Mouse (Mus musculus) CH12.LX (cell line): ENCODE measurements at regions not wholly inside any gene's neighbourhood (a gene's known extent, or its start where the extent isn't known, plus 50 kb on each side); places are given as distances from the start of the nearest gene placed in this dataset.

Source experiments
- DNase-seq: peaks from one replicate; pipeline ENCODE4 v3.0.0-alpha.2; 2013; ENCODE audit errors: extremely low read depth
- H3K27ac ChIP-seq: 2 replicates; pipeline ENCODE4 v1.5.1; 2012; ENCODE audit warnings: low read depth, mild to moderate bottlenecking, control low read depth, moderate library complexity; ENCODE audit not compliant: insufficient read depth
- H3K27me3 ChIP-seq: replicated peaks from 2 replicates; pipeline ENCODE3; 2012; ENCODE audit warnings: inconsistent platforms
- H3K36me3 ChIP-seq, 2 experiments: replicated peaks in 1 of 2; 2 replicates each; pipeline versions ENCODE3 to v1.6.1; 2012; ENCODE audit warnings: inconsistent platforms in 1 of 2, low read length in 1 of 2, mild to moderate bottlenecking in 1 of 2, mixed read lengths in 1 of 2, moderate library complexity in 1 of 2; ENCODE audit not compliant: control insufficient read depth in 1 of 2, insufficient read depth in 1 of 2
- H3K4me1 ChIP-seq, 2 experiments: 2 replicates each; pipeline ENCODE4 v1.6.1; 2012; ENCODE audit warnings: inconsistent platforms in 1 of 2, moderate library complexity in 1 of 2; ENCODE audit not compliant: insufficient read depth in 2 of 2, control insufficient read depth in 1 of 2
- H3K4me2 ChIP-seq: 2 replicates; pipeline ENCODE4 v1.6.1; 2012; ENCODE audit warnings: low read depth, mild to moderate bottlenecking, control low read depth; ENCODE audit not compliant: poor library complexity, insufficient read depth, severe bottlenecking
- H3K4me3 ChIP-seq, 3 experiments: fragments of 150-350 bp in 1 of 3; sonication (generic) in 1 of 3; replicated peaks in 1 of 3; 2 replicates each; pipeline versions ENCODE3 to v1.5.1; 2011 to 2012; ENCODE audit warnings: low read depth in 2 of 3, low read length in 2 of 3, mild to moderate bottlenecking in 2 of 3, moderate library complexity in 2 of 3, control low read depth in 1 of 3, improper control_type of control experiment in 1 of 3, inconsistent platforms in 1 of 3, mixed read lengths in 1 of 3; ENCODE audit not compliant: poor library complexity in 1 of 3
- H3K79me2 ChIP-seq: replicated peaks from 2 replicates; pipeline ENCODE4 v1.6.1; 2012; ENCODE audit warnings: mild to moderate bottlenecking, moderate library complexity; ENCODE audit not compliant: control insufficient read depth, poor library complexity, insufficient read depth, severe bottlenecking; ENCODE audit errors: extremely low read depth
- H3K9ac ChIP-seq: 2 replicates; pipeline ENCODE4 v1.6.1; 2012; ENCODE audit warnings: low read depth, mild to moderate bottlenecking, control low read depth, moderate library complexity; ENCODE audit not compliant: insufficient read depth
- H3K9me3 ChIP-seq: replicated peaks from 2 replicates; pipeline ENCODE3; 2012; ENCODE audit warnings: low read length, inconsistent platforms, mixed read lengths
- BHLHE40 ChIP-seq: IDR thresholded peaks from 2 replicates; pipeline ENCODE4 v1.6.1; 2011; ENCODE audit warnings: mild to moderate bottlenecking, low read depth, low read length, improper control_type of control experiment
- CHD1 ChIP-seq: IDR thresholded peaks from 2 replicates; pipeline ENCODE4 v1.6.1; 2012; ENCODE audit warnings: low read depth, low read length, improper control_type of control experiment, inconsistent platforms
- CTCF ChIP-seq, 2 experiments: IDR thresholded peaks in 1 of 2; conservative IDR thresholded peaks in 1 of 2; 2 replicates each; pipeline ENCODE4 v1.5.1; 2011 to 2012; ENCODE audit warnings: low read depth in 2 of 2, low read length in 2 of 2, improper control_type of control experiment in 1 of 2, inconsistent platforms in 1 of 2, mild to moderate bottlenecking in 1 of 2, moderate library complexity in 1 of 2
- ELF1 ChIP-seq: IDR thresholded peaks from 2 replicates; pipeline ENCODE4 v1.6.1; 2014; ENCODE audit warnings: low read depth, mild to moderate bottlenecking, inconsistent platforms, low read length, improper control_type of control experiment
- GABPA ChIP-seq: IDR thresholded peaks from 2 replicates; pipeline ENCODE4 v1.6.1; 2012; ENCODE audit warnings: low read depth, low read length, improper control_type of control experiment, inconsistent platforms; ENCODE audit not compliant: insufficient replicate concordance
- JUN ChIP-seq: IDR thresholded peaks from 2 replicates; pipeline ENCODE4 v1.6.1; 2011; ENCODE audit warnings: low read depth, mild to moderate bottlenecking, low read length, improper control_type of control experiment, moderate library complexity; ENCODE audit not compliant: insufficient read depth
- JUND ChIP-seq: conservative IDR thresholded peaks from 2 replicates; pipeline ENCODE4 v1.6.1; 2011; ENCODE audit warnings: low read depth, low read length, improper control_type of control experiment
- MAZ ChIP-seq: IDR thresholded peaks from 2 replicates; pipeline ENCODE4 v1.6.1; 2012; ENCODE audit warnings: low read depth, mild to moderate bottlenecking, inconsistent platforms, low read length, improper control_type of control experiment, moderate library complexity
- MEF2A ChIP-seq: IDR thresholded peaks from 2 replicates; pipeline ENCODE4 v1.6.1; 2014; ENCODE audit warnings: low read depth, mild to moderate bottlenecking, inconsistent platforms, low read length, improper control_type of control experiment, borderline replicate concordance
- MXI1 ChIP-seq: IDR thresholded peaks from 2 replicates; pipeline ENCODE4 v1.6.1; 2011; ENCODE audit warnings: mild to moderate bottlenecking, low read depth, low read length, improper control_type of control experiment
- NRF1 ChIP-seq: IDR thresholded peaks from 2 replicates; pipeline ENCODE4 v1.6.1; 2014; ENCODE audit warnings: low read depth, mild to moderate bottlenecking, inconsistent platforms, low read length, improper control_type of control experiment, moderate library complexity
- POLR2A ChIP-seq: IDR thresholded peaks from 2 replicates; pipeline ENCODE4 v1.6.1; 2011; ENCODE audit warnings: low read depth, mild to moderate bottlenecking, improper control_type of control experiment, low read length
- RAD21 ChIP-seq: IDR thresholded peaks from 2 replicates; pipeline ENCODE4 v1.6.1; 2011; ENCODE audit warnings: low read depth, mild to moderate bottlenecking, low read length, improper control_type of control experiment, moderate library complexity
- TBP ChIP-seq: conservative IDR thresholded peaks from 2 replicates; pipeline ENCODE4 v1.6.1; 2011; ENCODE audit warnings: low read depth, low read length, improper control_type of control experiment
- TCF12 ChIP-seq: IDR thresholded peaks from 2 replicates; pipeline ENCODE4 v1.6.1; 2014; ENCODE audit warnings: low read depth, mild to moderate bottlenecking, inconsistent platforms, low read length, improper control_type of control experiment
- UBTF ChIP-seq: IDR thresholded peaks from 2 replicates; pipeline ENCODE4 v1.6.1; 2012; ENCODE audit warnings: low read depth, mild to moderate bottlenecking, inconsistent platforms, low read length, improper control_type of control experiment, moderate library complexity
- USF1 ChIP-seq: IDR thresholded peaks from 2 replicates; pipeline ENCODE4 v1.6.1; 2014; ENCODE audit warnings: low read depth, mild to moderate bottlenecking, inconsistent platforms, low read length, improper control_type of control experiment
- ZC3H11A ChIP-seq: IDR thresholded peaks from 2 replicates; pipeline ENCODE4 v1.6.1; 2012; ENCODE audit warnings: low read depth, mild to moderate bottlenecking, inconsistent platforms, low read length, improper control_type of control experiment
- ZKSCAN1 ChIP-seq: IDR thresholded peaks from 2 replicates; pipeline ENCODE4 v1.6.1; 2012; ENCODE audit warnings: low read depth, inconsistent platforms, low read length, improper control_type of control experiment, borderline replicate concordance
- dilution Hi-C: fragments of 300-500 bp; cut with MboI; formaldehyde crosslinking; loops from 2 replicates; pipeline ENCODE4 v1.14.3; 2020; ENCODE audit warnings: low sequenced_read_pairs; ENCODE audit not compliant: extremely low pct_unique_long_range_greater_than_20kb, extremely low pct_ligation_motif_present
- in situ Hi-C: fragments of 300-500 bp; cut with MboI; formaldehyde crosslinking; loops from 3 replicates; pipeline ENCODE4 v1.14.3; 2019; ENCODE audit warnings: low sequenced_read_pairs, low pct_ligation_motif_present, low pct_unique_long_range_greater_than_20kb, mixed read lengths

GRCm38 (mm10) chr7:133311116-133311801, 187.1 kb upstream of the Ctbp2 start:
- no peak overlapping the region for H3K27ac ChIP-seq
- dilution Hi-C loops, result no loop called here
- no peaks in the 10 kb centered on the region for H3K9me3 ChIP-seq
- no peak for DNase-seq
- no peak overlapping the region for H3K4me3 ChIP-seq
- H3K4me2 ChIP-seq, result no peak overlapping the region
- TF ChIP-seq MEF2A (no peak), JUND (no peak)
- no peaks in the 10 kb centered on the region for H3K36me3 ChIP-seq
- H3K4me1 ChIP-seq, result no peaks in the 10 kb centered on the region
- no peaks in the 10 kb centered on the region for H3K79me2 ChIP-seq
- in situ Hi-C loops, result no loop called here
- no peak overlapping the region for H3K9ac ChIP-seq
- H3K27me3 ChIP-seq, result peaks cover 52% of the 10 kb centered on the region

- no peaks in the 10 kb centered on the region for H3K4me1 ChIP-seq
- dilution Hi-C loops (no loop called here), in situ Hi-C loops (no loop called here)
- H3K36me3 ChIP-seq, result no peaks in the 10 kb centered on the region
- H3K4me3 ChIP-seq, result no peak overlapping the region
- DNase-seq, result no peak
- no peak overlapping the region for H3K9ac ChIP-seq
- TF ChIP-seq ELF1 (no peak), POLR2A (no peak), RAD21 (no peak)
- no peaks in the 10 kb centered on the region for H3K9me3 ChIP-seq
- no peak overlapping the region for H3K4me2 ChIP-seq
- no peaks in the 10 kb centered on the region for H3K79me2 ChIP-seq
- no peak overlapping the region for H3K27ac ChIP-seq
- H3K27me3 ChIP-seq, result peaks cover 69% of the 10 kb centered on the region
These were observed 180.3 kb upstream of the Ctbp2 start for GRCm38 (mm10) chr7:133304461-133304860.

GRCm38 (mm10) chr7:133290471-133290870, 166.3 kb upstream of the Ctbp2 start:
- Histone ChIP-seq H3K27ac (no peak overlapping the region), H3K36me3 (no peaks in the 10 kb centered on the region), H3K4me2 (no peak overlapping the region), H3K4me3 (no peak overlapping the region), H3K4me1 (no peaks in the 10 kb centered on the region), H3K27me3 (peaks cover 64% of the 10 kb centered on the region), H3K79me2 (no peaks in the 10 kb centered on the region)
- in situ Hi-C loops, result no loop called here
- DNase-seq, result no peak
- dilution Hi-C loops, result no loop called here
- TF ChIP-seq JUN, result no peak
- TF ChIP-seq, all 38 proteins: peak for 0
- H3K9ac ChIP-seq, result no peak overlapping the region
- H3K9me3 ChIP-seq, result peaks cover 2% of the 10 kb centered on the region

- Histone ChIP-seq H3K4me1 (no peaks in the 10 kb centered on the region), H3K4me3 (no peak overlapping the region), H3K4me2 (no peak overlapping the region), H3K9me3 (peaks cover 2% of the 10 kb centered on the region), H3K36me3 (no peaks in the 10 kb centered on the region), H3K27ac (no peak overlapping the region), H3K9ac (no peak overlapping the region), H3K27me3 (peaks cover 70% of the 10 kb centered on the region), H3K79me2 (no peaks in the 10 kb centered on the region)
- in situ Hi-C loops (no loop called here), dilution Hi-C loops (no loop called here)
- no peak for DNase-seq
- TF ChIP-seq MXI1, result no peak
- TF ChIP-seq TBP, result no peak
- no peak for TF ChIP-seq UBTF
- no peak for TF ChIP-seq NRF1
- no peak for TF ChIP-seq BHLHE40
- no peak for TF ChIP-seq ZC3H11A
- no peak for TF ChIP-seq USF1
- TF ChIP-seq CHD1, result no peak
- TF ChIP-seq MAZ, result no peak
- no peak for TF ChIP-seq GABPA
- no peak for TF ChIP-seq CTCF (conservative IDR thresholded peaks at IDR 0.05 in 1 of 2, IDR thresholded peaks at IDR 0.05 in 1 of 2; ENCODE audit: low read depth in 2 of 2, low read length in 2 of 2)
- TF ChIP-seq MEF2A, result no peak
- TF ChIP-seq ZKSCAN1, result no peak
- TF ChIP-seq TCF12, result no peak
- TF ChIP-seq JUND, result no peak
These were observed 164.1 kb upstream of the Ctbp2 start for GRCm38 (mm10) chr7:133288236-133288635.
